Mouse (Mus musculus): ENCODE results near the gene March10. TPM values are rescaled to one million over a fixed set of nuclear protein-coding genes. Genes with fewer than 3 reads are reported as not detected.
A peak's percentile ranks its signal among the peaks of the same experiment; 100 is the strongest.

March10 gene
- 0.19 and 0.30 TPM in 2 replicates for polyA plus RNA-seq (2014; fragmentation: Nextera tagmentation; extraction: Ambion mirVana)

GRCm38 (mm10) chr11:105456497-105456907, at the start of gene March10:
March10 (minus strand) TSS chr11:105456735.
- Histone ChIP-seq H3K4me2 (peak within 1 kb of the TSS; percentile 96), H3K9me3 (replicated peaks; ENCODE audit: control insufficient read depth, low read length) (no peaks in the 10 kb centered on the region), H3K4me1 (ENCODE audit: control insufficient read depth, insufficient read depth, low read length) (peaks cover 4% of the 10 kb centered on the region; the same call in 1 of the 2 replicates), H3K9ac (ENCODE audit: low read depth, low read length) (peak within 1 kb of the TSS; percentile 67), H3K27me3 (ENCODE audit: control insufficient read depth, insufficient read depth, low read length) (no peaks in the 10 kb centered on the region; the same call in 1 of the 2 replicates), H3K36me3 (ENCODE audit: control insufficient read depth, insufficient read depth, low read length) (no peaks in the 10 kb centered on the region), H3K27ac (ENCODE audit: low read depth, low read length) (no peak within 1 kb of the TSS), H3K4me3 (ENCODE audit: low read depth, low read length) (peak within 1 kb of the TSS; percentile 53)
- WGBS (ENCODE audit: insufficient replicate concordance), result 2% methylated on average over 34 of the region's 35 CpGs
- ATAC-seq (replicated peaks; ENCODE audit: insufficient number of reproducible peaks, low FRiP score, low TSS enrichment), result peak; percentile 39; the same call in 1 of the 2 replicates

GRCm38 (mm10) chr11:105506322-105506721, 49.8 kb upstream of the March10 start:
- H3K27me3 ChIP-seq (ENCODE audit: control insufficient read depth, insufficient read depth, low read length), result no peaks in the 10 kb centered on the region
- H3K9ac ChIP-seq (ENCODE audit: low read depth, low read length), result no peak overlapping the region
- H3K36me3 ChIP-seq (ENCODE audit: control insufficient read depth, insufficient read depth, low read length), result no peaks in the 10 kb centered on the region
- WGBS (ENCODE audit: insufficient replicate concordance), result 60% methylated on average over 11 of the region's 11 CpGs
- ATAC-seq (replicated peaks; ENCODE audit: insufficient number of reproducible peaks, low FRiP score, low TSS enrichment), result no peak
- H3K9me3 ChIP-seq (replicated peaks; ENCODE audit: control insufficient read depth, low read length), result no peaks in the 10 kb centered on the region
- no peak overlapping the region for H3K4me3 ChIP-seq (ENCODE audit: low read depth, low read length)
- H3K4me2 ChIP-seq, result no peak overlapping the region
- H3K27ac ChIP-seq (ENCODE audit: low read depth, low read length), result no peak overlapping the region
- H3K4me1 ChIP-seq (ENCODE audit: control insufficient read depth, insufficient read depth, low read length), result peaks cover 46% of the 10 kb centered on the region

GRCm38 (mm10) chr11:105505038-105505437, 48.5 kb upstream of the March10 start:
- peaks cover 34% of the 10 kb centered on the region for H3K4me1 ChIP-seq (ENCODE audit: control insufficient read depth, insufficient read depth, low read length)
- peak overlapping the region; percentile 29; the same call in 1 of the 2 replicates for H3K27ac ChIP-seq (ENCODE audit: low read depth, low read length)

GRCm38 (mm10) chr11:105502311-105502710, 45.8 kb upstream of the March10 start:
- Histone ChIP-seq H3K9me3 (replicated peaks; ENCODE audit: control insufficient read depth, low read length) (no peaks in the 10 kb centered on the region), H3K9ac (ENCODE audit: low read depth, low read length) (no peak overlapping the region), H3K27me3 (ENCODE audit: control insufficient read depth, insufficient read depth, low read length) (no peaks in the 10 kb centered on the region), H3K4me2 (no peak overlapping the region), H3K4me3 (ENCODE audit: low read depth, low read length) (no peak overlapping the region), H3K27ac (ENCODE audit: low read depth, low read length) (no peak overlapping the region), H3K36me3 (ENCODE audit: control insufficient read depth, insufficient read depth, low read length) (no peaks in the 10 kb centered on the region), H3K4me1 (ENCODE audit: control insufficient read depth, insufficient read depth, low read length) (peaks cover 17% of the 10 kb centered on the region)
- ATAC-seq (replicated peaks; ENCODE audit: insufficient number of reproducible peaks, low FRiP score, low TSS enrichment), result no peak
- 83% methylated on average over 4 of the region's 4 CpGs for WGBS (ENCODE audit: insufficient replicate concordance)

More at GRCm38 (mm10) chr11:105505038-105505437, 48.5 kb upstream of the March10 start:
- ATAC-seq (replicated peaks; ENCODE audit: insufficient number of reproducible peaks, low FRiP score, low TSS enrichment), result no peak
- no peaks in the 10 kb centered on the region for H3K27me3 ChIP-seq (ENCODE audit: control insufficient read depth, insufficient read depth, low read length)
- 27% methylated on average over 3 of the region's 3 CpGs for WGBS (ENCODE audit: insufficient replicate concordance)
- H3K4me2 ChIP-seq, result no peak overlapping the region
- H3K36me3 ChIP-seq (ENCODE audit: control insufficient read depth, insufficient read depth, low read length), result no peaks in the 10 kb centered on the region
- H3K9me3 ChIP-seq (replicated peaks; ENCODE audit: control insufficient read depth, low read length), result no peaks in the 10 kb centered on the region
- H3K4me3 ChIP-seq (ENCODE audit: low read depth, low read length), result no peak overlapping the region
- no peak overlapping the region for H3K9ac ChIP-seq (ENCODE audit: low read depth, low read length)

DNA sequence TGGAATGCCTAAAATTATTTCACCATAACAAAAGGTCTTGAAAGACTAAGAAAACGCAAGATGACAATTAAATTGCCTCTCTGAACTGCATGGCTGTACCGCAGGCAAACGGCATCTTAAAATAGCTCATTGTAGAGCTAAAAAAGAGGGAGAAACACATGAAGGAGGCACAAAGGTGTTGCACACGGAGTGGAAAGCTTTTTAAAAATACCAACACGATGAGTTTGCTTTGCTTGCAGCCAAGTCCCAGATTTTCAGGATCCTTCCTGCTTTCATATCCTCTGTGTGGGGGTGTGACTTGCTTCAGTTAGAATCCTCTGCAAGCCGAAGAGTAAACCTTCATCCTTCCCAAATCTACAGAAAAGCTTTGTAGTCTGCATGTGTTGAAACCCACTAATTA, 41.0 kb upstream of the March10 start:
- Histone ChIP-seq H3K27ac (ENCODE audit: low read depth, low read length) (no peak overlapping the region), H3K9me3 (replicated peaks; ENCODE audit: control insufficient read depth, low read length) (no peaks in the 10 kb centered on the region), H3K4me2 (no peak overlapping the region), H3K4me3 (ENCODE audit: low read depth, low read length) (no peak overlapping the region), H3K4me1 (ENCODE audit: control insufficient read depth, insufficient read depth, low read length) (peaks cover 29% of the 10 kb centered on the region), H3K36me3 (ENCODE audit: control insufficient read depth, insufficient read depth, low read length) (no peaks in the 10 kb centered on the region), H3K9ac (ENCODE audit: low read depth, low read length) (no peak overlapping the region), H3K27me3 (ENCODE audit: control insufficient read depth, insufficient read depth, low read length) (no peaks in the 10 kb centered on the region)
- WGBS (ENCODE audit: insufficient replicate concordance), result 53% methylated on average over 6 of the region's 6 CpGs
- no peak for ATAC-seq (replicated peaks; ENCODE audit: insufficient number of reproducible peaks, low FRiP score, low TSS enrichment)

- H3K36me3 ChIP-seq (ENCODE audit: control insufficient read depth, insufficient read depth, low read length), result no peaks in the 10 kb centered on the region
- 0 out of 2 replicates have a peak overlapping the region, but pooled peaks have one; percentile 1 for H3K4me2 ChIP-seq
- no peak overlapping the region for H3K27ac ChIP-seq (ENCODE audit: low read depth, low read length)
- H3K27me3 ChIP-seq (ENCODE audit: control insufficient read depth, insufficient read depth, low read length), result no peaks in the 10 kb centered on the region
- WGBS (ENCODE audit: insufficient replicate concordance), result 30% methylated on average over 7 of the region's 7 CpGs
- H3K9ac ChIP-seq (ENCODE audit: low read depth, low read length), result no peak overlapping the region
- no peaks in the 10 kb centered on the region for H3K9me3 ChIP-seq (replicated peaks; ENCODE audit: control insufficient read depth, low read length)
- ATAC-seq (replicated peaks; ENCODE audit: insufficient number of reproducible peaks, low FRiP score, low TSS enrichment), result no peak
- H3K4me1 ChIP-seq (ENCODE audit: control insufficient read depth, insufficient read depth, low read length), result peaks cover 29% of the 10 kb centered on the region
- H3K4me3 ChIP-seq (ENCODE audit: low read depth, low read length), result no peak overlapping the region
Observed at GRCm38 (mm10) chr11:105496665-105497064, 40.1 kb upstream of the March10 start.

GRCm38 (mm10) chr11:105495591-105496270, 39.2 kb upstream of the March10 start:
- 53% methylated on average over 18 of the region's 18 CpGs for WGBS (ENCODE audit: insufficient replicate concordance)
- Histone ChIP-seq H3K4me2 (peak overlapping the region; percentile 22; the same call in 1 of the 2 replicates), H3K27ac (ENCODE audit: low read depth, low read length) (peak overlapping the region; percentile 24; the same call in 1 of the 2 replicates), H3K36me3 (ENCODE audit: control insufficient read depth, insufficient read depth, low read length) (no peaks in the 10 kb centered on the region), H3K9ac (ENCODE audit: low read depth, low read length) (no peak overlapping the region), H3K4me3 (ENCODE audit: low read depth, low read length) (no peak overlapping the region), H3K27me3 (ENCODE audit: control insufficient read depth, insufficient read depth, low read length) (no peaks in the 10 kb centered on the region), H3K4me1 (ENCODE audit: control insufficient read depth, insufficient read depth, low read length) (peaks cover 29% of the 10 kb centered on the region), H3K9me3 (replicated peaks; ENCODE audit: control insufficient read depth, low read length) (no peaks in the 10 kb centered on the region)
- no peak for ATAC-seq (replicated peaks; ENCODE audit: insufficient number of reproducible peaks, low FRiP score, low TSS enrichment)

GRCm38 (mm10) chr11:105494786-105495369, 38.3 kb upstream of the March10 start:
- no peaks in the 10 kb centered on the region for H3K9me3 ChIP-seq (replicated peaks; ENCODE audit: control insufficient read depth, low read length)
- H3K36me3 ChIP-seq (ENCODE audit: control insufficient read depth, insufficient read depth, low read length), result no peaks in the 10 kb centered on the region
- no peaks in the 10 kb centered on the region for H3K27me3 ChIP-seq (ENCODE audit: control insufficient read depth, insufficient read depth, low read length)
- no peak for ATAC-seq (replicated peaks; ENCODE audit: insufficient number of reproducible peaks, low FRiP score, low TSS enrichment)
- no peak overlapping the region for H3K4me3 ChIP-seq (ENCODE audit: low read depth, low read length)
- peaks cover 29% of the 10 kb centered on the region for H3K4me1 ChIP-seq (ENCODE audit: control insufficient read depth, insufficient read depth, low read length)
- 61% methylated on average over 6 of the region's 6 CpGs for WGBS (ENCODE audit: insufficient replicate concordance)
- no peak overlapping the region for H3K9ac ChIP-seq (ENCODE audit: low read depth, low read length)
- peak overlapping the region; percentile 22; the same call in 1 of the 2 replicates for H3K4me2 ChIP-seq
- H3K27ac ChIP-seq (ENCODE audit: low read depth, low read length), result no peak overlapping the region
